Mouse (Mus musculus) megakaryocyte, embryonic 14.5 days (primary cell): Measurements from ENCODE around the gene Grin2b. TPM values are rescaled to one million over a fixed set of nuclear protein-coding genes. Genes with fewer than 3 reads are reported as not detected.
A peak's percentile ranks its signal among the peaks of the same experiment; 100 is the strongest.

Experiments used
- H3K27me3 ChIP-seq: replicated peaks from 2 replicates; pipeline ENCODE3; 2012; ENCODE audit warnings: inconsistent platforms
- H3K36me3 ChIP-seq: replicated peaks from 2 replicates; pipeline ENCODE3; 2012; ENCODE audit warnings: low read length, inconsistent platforms, mixed read lengths
- H3K4me1 ChIP-seq: 2 replicates; pipeline ENCODE4 v1.6.1; 2012; ENCODE audit warnings: inconsistent platforms
- H3K4me3 ChIP-seq: replicated peaks from 2 replicates; pipeline ENCODE3; 2012; ENCODE audit warnings: moderate library complexity, mild to moderate bottlenecking, inconsistent platforms
- H3K9me3 ChIP-seq: 2 replicates; pipeline ENCODE4 v1.6.1; 2012; ENCODE audit warnings: inconsistent platforms
- FLI1 ChIP-seq: IDR thresholded peaks from 2 replicates; pipeline ENCODE4 v1.6.1; 2012; ENCODE audit warnings: low read length, inconsistent platforms, mixed read lengths
- GATA1 ChIP-seq: IDR thresholded peaks from 3 replicates; pipeline ENCODE4 v1.6.1; 2012; ENCODE audit warnings: mixed read lengths, low read length, inconsistent platforms, borderline replicate concordance
- polyA plus RNA-seq: library from polyadenylated mRNA; stranded (reverse); fragments of >175 nt; gene quantifications from 2 replicates; pipeline ENCODE4 v1.2.3, GENCODE M21; 2012; ENCODE audit warnings: low replicate concordance; ENCODE audit not compliant: insufficient read depth

Gene Grin2b
- not detected in 2 replicates for polyA plus RNA-seq

GRCm38 (mm10) chr6:136173191-136173896 is at the start of gene Grin2b:
Gene Grin2b, minus strand, starts transcription at chr6:136173511.
- H3K27me3 ChIP-seq: peaks cover 13% of the 10 kb centered on the region
- no peaks in the 10 kb centered on the region for H3K36me3 ChIP-seq
- peak within 1 kb of the TSS; percentile 5 for H3K4me3 ChIP-seq
- TF ChIP-seq FLI1 (no peak), GATA1 (no peak)
- peaks cover 4% of the 10 kb centered on the region; the same call in 1 of the 2 replicates for H3K9me3 ChIP-seq
- H3K4me1 ChIP-seq: no peaks in the 10 kb centered on the region

DNA sequence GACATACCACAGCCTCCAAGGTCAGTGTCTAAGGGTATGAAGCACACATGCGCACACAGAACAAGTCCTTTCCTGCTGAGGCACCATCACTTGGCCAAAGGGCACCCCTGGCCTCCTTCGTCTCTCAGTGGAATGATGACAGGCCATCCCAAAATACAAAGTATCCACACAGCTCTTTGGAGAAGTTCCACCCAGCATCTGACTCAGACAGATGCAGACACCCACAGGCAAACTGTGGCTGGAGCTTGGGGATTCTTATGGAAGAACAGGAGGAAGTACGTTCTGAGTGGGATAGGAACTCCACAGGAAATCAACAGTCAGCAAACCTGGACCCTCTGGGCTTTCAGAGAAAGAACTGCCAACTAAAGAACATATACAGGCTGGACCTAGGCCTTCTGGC is 48.6 kb upstream of the Grin2b start:
- no peak for TF ChIP-seq GATA1
- TF ChIP-seq FLI1: no peak
- Histone ChIP-seq H3K4me3 (no peak overlapping the region), H3K36me3 (no peaks in the 10 kb centered on the region), H3K27me3 (no peaks in the 10 kb centered on the region), H3K9me3 (no peaks in the 10 kb centered on the region; the same call in 1 of the 2 replicates), H3K4me1 (no peaks in the 10 kb centered on the region)

GRCm38 (mm10) chr6:136210442-136210841 is 37.1 kb upstream of the Grin2b start:
- TF ChIP-seq FLI1: no peak
- TF ChIP-seq GATA1: no peak
- Histone ChIP-seq H3K27me3 (no peaks in the 10 kb centered on the region), H3K9me3 (peaks cover 14% of the 10 kb centered on the region; the same call in 1 of the 2 replicates), H3K36me3 (no peaks in the 10 kb centered on the region), H3K4me1 (no peaks in the 10 kb centered on the region), H3K4me3 (no peak overlapping the region)

DNA sequence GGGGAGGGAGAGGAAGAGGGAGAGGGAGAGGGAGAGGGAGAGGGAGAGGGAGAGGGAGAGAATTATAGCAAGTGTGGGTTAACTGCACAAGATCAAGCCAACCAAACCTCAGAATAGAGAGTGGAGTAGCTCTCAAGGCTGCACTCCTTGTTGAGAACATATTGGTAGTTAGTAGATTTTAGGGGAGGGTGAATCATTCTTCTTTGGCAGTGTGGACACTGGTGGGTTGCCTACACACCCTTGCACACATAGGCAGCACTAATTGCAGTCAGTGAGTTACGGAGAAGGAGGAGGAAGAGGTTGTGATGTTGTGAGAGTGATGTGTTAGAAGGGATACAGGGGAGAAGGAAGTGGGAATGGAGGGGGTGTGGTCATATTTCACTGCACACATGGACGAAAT is 26.5 kb upstream of the Grin2b start:
- H3K9me3 ChIP-seq: 0 out of 2 replicates have a peak, but pooled peaks cover 2% of the 10 kb centered on the region
- no peaks in the 10 kb centered on the region for H3K36me3 ChIP-seq
- no peak overlapping the region for H3K4me3 ChIP-seq
- no peaks in the 10 kb centered on the region for H3K27me3 ChIP-seq
- no peaks in the 10 kb centered on the region for H3K4me1 ChIP-seq
- TF ChIP-seq GATA1: no peak
- TF ChIP-seq FLI1: no peak

GRCm38 (mm10) chr6:136194616-136195015 is 21.3 kb upstream of the Grin2b start:
- Histone ChIP-seq H3K9me3 (no peaks in the 10 kb centered on the region), H3K36me3 (no peaks in the 10 kb centered on the region), H3K27me3 (no peaks in the 10 kb centered on the region), H3K4me3 (no peak overlapping the region), H3K4me1 (no peaks in the 10 kb centered on the region)
- TF ChIP-seq FLI1 (no peak), GATA1 (no peak)

GRCm38 (mm10) chr6:136178066-136178465 is 4.8 kb upstream of the Grin2b start:
- Histone ChIP-seq H3K9me3 (peaks cover 9% of the 10 kb centered on the region), H3K4me3 (no peak overlapping the region), H3K27me3 (peaks cover 2% of the 10 kb centered on the region), H3K36me3 (no peaks in the 10 kb centered on the region), H3K4me1 (no peaks in the 10 kb centered on the region)
- TF ChIP-seq FLI1 (no peak), GATA1 (no peak)

DNA sequence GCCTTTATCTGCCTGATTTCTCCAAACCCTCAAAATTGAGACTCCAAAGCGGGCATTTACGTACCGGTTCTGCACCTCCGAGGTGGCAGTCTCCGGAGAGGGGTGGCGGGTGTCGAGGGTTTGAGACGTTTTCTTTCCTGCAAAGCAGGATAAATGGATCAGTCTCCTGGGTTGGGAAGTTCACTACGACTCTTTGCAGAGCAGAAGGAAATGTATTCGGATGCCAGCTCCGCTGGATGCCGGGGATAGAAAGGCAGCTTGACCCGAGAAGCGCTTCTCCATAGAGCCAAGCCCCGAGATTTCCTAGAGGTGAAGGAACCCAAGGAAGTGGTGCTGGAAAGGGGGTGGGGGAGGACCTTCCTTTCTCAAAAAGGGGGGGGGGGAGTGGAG is 515 bp downstream of the Grin2b start:
- Histone ChIP-seq H3K9me3 (peaks cover 3% of the 10 kb centered on the region; the same call in 1 of the 2 replicates), H3K27me3 (peaks cover 13% of the 10 kb centered on the region), H3K4me3 (no peak overlapping the region), H3K4me1 (no peaks in the 10 kb centered on the region), H3K36me3 (no peaks in the 10 kb centered on the region)
- no peak for TF ChIP-seq GATA1
- TF ChIP-seq FLI1: no peak

GRCm38 (mm10) chr6:136172172-136172651 is 1.1 kb downstream of the Grin2b start:
- no peaks in the 10 kb centered on the region for H3K36me3 ChIP-seq
- H3K9me3 ChIP-seq: no peaks in the 10 kb centered on the region
- peaks cover 13% of the 10 kb centered on the region for H3K27me3 ChIP-seq
- no peaks in the 10 kb centered on the region for H3K4me1 ChIP-seq
- TF ChIP-seq GATA1: no peak
- no peak for TF ChIP-seq FLI1
- H3K4me3 ChIP-seq: no peak overlapping the region

- no peak for TF ChIP-seq GATA1
- Histone ChIP-seq H3K4me1 (no peaks in the 10 kb centered on the region), H3K4me3 (no peak overlapping the region), H3K27me3 (peaks cover 13% of the 10 kb centered on the region), H3K9me3 (no peaks in the 10 kb centered on the region), H3K36me3 (no peaks in the 10 kb centered on the region)
Observed at GRCm38 (mm10) chr6:136171343-136171742, 2.0 kb downstream of the Grin2b start.

DNA sequence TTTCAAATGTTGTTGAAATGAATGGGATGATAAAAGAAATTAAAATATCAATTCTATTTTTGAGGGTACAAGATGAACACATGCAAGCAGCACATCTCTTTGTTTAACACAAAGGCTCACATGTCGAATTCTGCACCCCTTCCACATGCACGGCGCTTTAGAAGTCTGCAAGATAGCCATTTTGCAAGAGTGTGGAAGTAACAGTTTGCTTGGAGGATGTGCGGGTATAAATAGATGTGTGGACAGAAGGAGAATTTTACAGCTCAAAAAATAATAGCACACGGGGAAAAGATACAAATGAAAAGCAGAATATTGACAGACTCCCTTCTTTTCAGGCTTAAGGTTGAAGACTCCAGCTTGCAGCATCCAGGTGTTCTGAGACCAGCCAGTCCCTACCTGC is 2.9 kb downstream of the Grin2b start:
- TF ChIP-seq FLI1 (no peak), GATA1 (no peak)
- Histone ChIP-seq H3K4me3 (no peak overlapping the region), H3K36me3 (no peaks in the 10 kb centered on the region), H3K9me3 (peaks cover 1% of the 10 kb centered on the region; the same call in 1 of the 2 replicates), H3K27me3 (peaks cover 13% of the 10 kb centered on the region), H3K4me1 (no peaks in the 10 kb centered on the region)
